Mouse (Mus musculus): ENCODE data around the gene Baiap2. TPM values are rescaled to one million over a fixed set of nuclear protein-coding genes. Genes with fewer than 3 reads are reported as not detected.
A peak's percentile ranks its signal among the peaks of the same experiment; 100 is the strongest.

The Baiap2 gene
- polyA plus RNA-seq, 1 experiment from 2014 or later: 11.0 TPM

GRCm38 (mm10) chr11:119916102-119916790 is 26.3 kb upstream of the Baiap2 start:
- Histone ChIP-seq H3K36me3 (ENCODE audit: control insufficient read depth, insufficient read depth, low read length) (peaks cover 44% of the 10 kb centered on the region), H3K9me3 (ENCODE audit: control insufficient read depth, low read length) (no peaks in the 10 kb centered on the region), H3K4me1 (ENCODE audit: control insufficient read depth, insufficient read depth, low read length) (peaks cover 22% of the 10 kb centered on the region), H3K27ac (replicated peaks; ENCODE audit: low read depth, low read length) (0 out of 2 replicates have a peak overlapping the region, but pooled peaks have one; percentile 20), H3K9ac (replicated peaks; ENCODE audit: low read length) (no peak overlapping the region), H3K27me3 (ENCODE audit: control insufficient read depth, insufficient read depth, low read length) (no peaks in the 10 kb centered on the region), H3K4me3 (replicated peaks; ENCODE audit: low read depth, low read length) (no peak overlapping the region), H3K4me2 (ENCODE audit: low read length) (no peak overlapping the region)
- no peak for ATAC-seq (ENCODE audit: low FRiP score, low TSS enrichment)
- WGBS: 93% methylated on average over 15 of the region's 15 CpGs
- DNase-seq: no peak

GRCm38 (mm10) chr11:119916834-119917469 is 25.6 kb upstream of the Baiap2 start:
- no peak overlapping the region for H3K4me2 ChIP-seq (ENCODE audit: low read length)
- WGBS: 93% methylated on average over 21 of the region's 21 CpGs

GRCm38 (mm10) chr11:119918521-119918920 is 24.0 kb upstream of the Baiap2 start:
- no peak for DNase-seq

More at GRCm38 (mm10) chr11:119916834-119917469, 25.6 kb upstream of the Baiap2 start:
- H3K36me3 ChIP-seq (ENCODE audit: control insufficient read depth, insufficient read depth, low read length): peaks cover 44% of the 10 kb centered on the region
- no peaks in the 10 kb centered on the region for H3K9me3 ChIP-seq (ENCODE audit: control insufficient read depth, low read length)
- no peaks in the 10 kb centered on the region for H3K27me3 ChIP-seq (ENCODE audit: control insufficient read depth, insufficient read depth, low read length)
- H3K4me3 ChIP-seq (replicated peaks; ENCODE audit: low read depth, low read length): no peak overlapping the region
- peaks cover 22% of the 10 kb centered on the region for H3K4me1 ChIP-seq (ENCODE audit: control insufficient read depth, insufficient read depth, low read length)
- H3K9ac ChIP-seq (replicated peaks; ENCODE audit: low read length): no peak overlapping the region
- ATAC-seq (ENCODE audit: low FRiP score, low TSS enrichment) (no peak), DNase-seq (no peak)
- H3K27ac ChIP-seq (replicated peaks; ENCODE audit: low read depth, low read length): no peak overlapping the region

GRCm38 (mm10) chr11:119919432-119919831 is 23.1 kb upstream of the Baiap2 start:
- Histone ChIP-seq H3K9me3 (ENCODE audit: control insufficient read depth, low read length) (no peaks in the 10 kb centered on the region), H3K4me3 (replicated peaks; ENCODE audit: low read depth, low read length) (no peak overlapping the region), H3K4me2 (ENCODE audit: low read length) (no peak overlapping the region), H3K4me1 (ENCODE audit: control insufficient read depth, insufficient read depth, low read length) (peaks cover 11% of the 10 kb centered on the region), H3K36me3 (ENCODE audit: control insufficient read depth, insufficient read depth, low read length) (peaks cover 44% of the 10 kb centered on the region), H3K27ac (replicated peaks; ENCODE audit: low read depth, low read length) (no peak overlapping the region), H3K9ac (replicated peaks; ENCODE audit: low read length) (no peak overlapping the region), H3K27me3 (ENCODE audit: control insufficient read depth, insufficient read depth, low read length) (no peaks in the 10 kb centered on the region)
- ATAC-seq (ENCODE audit: low FRiP score, low TSS enrichment) (no peak), DNase-seq (no peak)
- WGBS: 94% methylated on average over 4 of the region's 4 CpGs

More at GRCm38 (mm10) chr11:119918521-119918920, 24.0 kb upstream of the Baiap2 start:
- Histone ChIP-seq H3K4me3 (replicated peaks; ENCODE audit: low read depth, low read length) (no peak overlapping the region), H3K27me3 (ENCODE audit: control insufficient read depth, insufficient read depth, low read length) (no peaks in the 10 kb centered on the region), H3K4me1 (ENCODE audit: control insufficient read depth, insufficient read depth, low read length) (peaks cover 14% of the 10 kb centered on the region), H3K9me3 (ENCODE audit: control insufficient read depth, low read length) (no peaks in the 10 kb centered on the region), H3K27ac (replicated peaks; ENCODE audit: low read depth, low read length) (no peak overlapping the region), H3K9ac (replicated peaks; ENCODE audit: low read length) (no peak overlapping the region), H3K36me3 (ENCODE audit: control insufficient read depth, insufficient read depth, low read length) (peaks cover 44% of the 10 kb centered on the region), H3K4me2 (ENCODE audit: low read length) (no peak overlapping the region)
- ATAC-seq (ENCODE audit: low FRiP score, low TSS enrichment): no peak
- WGBS: 87% methylated on average over 7 of the region's 7 CpGs

GRCm38 (mm10) chr11:119919897-119920296 is 22.7 kb upstream of the Baiap2 start:
- peak; percentile 64 for DNase-seq
- WGBS: 62% methylated on average over 8 of the region's 8 CpGs
- no peaks in the 10 kb centered on the region for H3K9me3 ChIP-seq (ENCODE audit: control insufficient read depth, low read length)
- no peak overlapping the region for H3K9ac ChIP-seq (replicated peaks; ENCODE audit: low read length)
- peaks cover 44% of the 10 kb centered on the region for H3K36me3 ChIP-seq (ENCODE audit: control insufficient read depth, insufficient read depth, low read length)
- no peak for ATAC-seq (ENCODE audit: low FRiP score, low TSS enrichment)
- H3K4me3 ChIP-seq (replicated peaks; ENCODE audit: low read depth, low read length): no peak overlapping the region
- no peaks in the 10 kb centered on the region for H3K27me3 ChIP-seq (ENCODE audit: control insufficient read depth, insufficient read depth, low read length)
- no peak overlapping the region for H3K4me2 ChIP-seq (ENCODE audit: low read length)
- peaks cover 6% of the 10 kb centered on the region for H3K4me1 ChIP-seq (ENCODE audit: control insufficient read depth, insufficient read depth, low read length)
- H3K27ac ChIP-seq (replicated peaks; ENCODE audit: low read depth, low read length): no peak overlapping the region

- Histone ChIP-seq H3K4me3 (replicated peaks; ENCODE audit: low read depth, low read length) (no peak overlapping the region), H3K27me3 (ENCODE audit: control insufficient read depth, insufficient read depth, low read length) (no peaks in the 10 kb centered on the region)
- no peak for ATAC-seq (ENCODE audit: low FRiP score, low TSS enrichment)
Observed at GRCm38 (mm10) chr11:119920668-119921067, 21.9 kb upstream of the Baiap2 start.

GRCm38 (mm10) chr11:119925176-119925575 is 17.4 kb upstream of the Baiap2 start:
- Histone ChIP-seq H3K36me3 (ENCODE audit: control insufficient read depth, insufficient read depth, low read length) (no peaks in the 10 kb centered on the region), H3K9me3 (ENCODE audit: control insufficient read depth, low read length) (no peaks in the 10 kb centered on the region), H3K27ac (replicated peaks; ENCODE audit: low read depth, low read length) (no peak overlapping the region), H3K4me1 (ENCODE audit: control insufficient read depth, insufficient read depth, low read length) (no peaks in the 10 kb centered on the region), H3K4me2 (ENCODE audit: low read length) (no peak overlapping the region), H3K27me3 (ENCODE audit: control insufficient read depth, insufficient read depth, low read length) (no peaks in the 10 kb centered on the region), H3K4me3 (replicated peaks; ENCODE audit: low read depth, low read length) (no peak overlapping the region), H3K9ac (replicated peaks; ENCODE audit: low read length) (no peak overlapping the region)
- ATAC-seq (ENCODE audit: low FRiP score, low TSS enrichment) (no peak), DNase-seq (no peak)
- 78% methylated on average over 5 of the region's 5 CpGs for WGBS

More at GRCm38 (mm10) chr11:119920668-119921067, 21.9 kb upstream of the Baiap2 start:
- Histone ChIP-seq H3K27ac (replicated peaks; ENCODE audit: low read depth, low read length) (0 out of 2 replicates have a peak overlapping the region, but pooled peaks have one; percentile 20), H3K9me3 (ENCODE audit: control insufficient read depth, low read length) (no peaks in the 10 kb centered on the region), H3K4me1 (ENCODE audit: control insufficient read depth, insufficient read depth, low read length) (no peaks in the 10 kb centered on the region), H3K9ac (replicated peaks; ENCODE audit: low read length) (no peak overlapping the region), H3K36me3 (ENCODE audit: control insufficient read depth, insufficient read depth, low read length) (peaks cover 43% of the 10 kb centered on the region), H3K4me2 (ENCODE audit: low read length) (no peak overlapping the region)
- DNase-seq: no peak
- WGBS: 93% methylated on average over 5 of the region's 5 CpGs

- no peak overlapping the region for H3K9ac ChIP-seq (replicated peaks; ENCODE audit: low read length)
- H3K4me2 ChIP-seq (ENCODE audit: low read length): no peak overlapping the region
- no peak for ATAC-seq (ENCODE audit: low FRiP score, low TSS enrichment)
- no peaks in the 10 kb centered on the region for H3K4me1 ChIP-seq (ENCODE audit: control insufficient read depth, insufficient read depth, low read length)
- 88% methylated on average over 5 of the region's 5 CpGs for WGBS
- H3K27me3 ChIP-seq (ENCODE audit: control insufficient read depth, insufficient read depth, low read length): no peaks in the 10 kb centered on the region
- H3K36me3 ChIP-seq (ENCODE audit: control insufficient read depth, insufficient read depth, low read length): no peaks in the 10 kb centered on the region
- no peak for DNase-seq
- H3K4me3 ChIP-seq (replicated peaks; ENCODE audit: low read depth, low read length): no peak overlapping the region
- no peak overlapping the region for H3K27ac ChIP-seq (replicated peaks; ENCODE audit: low read depth, low read length)
- no peaks in the 10 kb centered on the region for H3K9me3 ChIP-seq (ENCODE audit: control insufficient read depth, low read length)
Observed at GRCm38 (mm10) chr11:119926762-119927161, 15.8 kb upstream of the Baiap2 start.

Measured in midbrain, embryonic 14.5 days (tissue).